Mouse (Mus musculus) neural tube, embryonic 14.5 days (tissue): ENCODE measurements around the gene Tmem266. TPM values are rescaled to one million over a fixed set of nuclear protein-coding genes. Genes with fewer than 3 reads are reported as not detected.

Experiments used
- polyA plus RNA-seq: library from polyadenylated mRNA; unstranded; fragments of >200 nt; fragmentation: Nextera tagmentation; extraction: Ambion mirVana; gene quantifications from 2 replicates; pipeline ENCODE4 v1.2.1, GENCODE M21; 2014

Gene Tmem266
- polyA plus RNA-seq, 1 experiment from 2014 or later: 2.2 TPM

Other genes with a start within 250 kb of the Tmem266 start
- gene Ube2q2, start 178.1 kb upstream of the Tmem266 start, polyA plus RNA-seq: 57.1 and 57.7 TPM in 2 replicates
- 85.6 and 88.4 TPM in 2 replicates for gene Fbxo22, start 118.0 kb upstream of the Tmem266 start, polyA plus RNA-seq
- gene Nrg4, start 69 bp upstream of the Tmem266 start, polyA plus RNA-seq: 1.5 and 2.8 TPM in 2 replicates
- 83.7 and 103 TPM in 2 replicates for gene Etfa, start 185.3 kb downstream of the Tmem266 start, polyA plus RNA-seq
- gene Isl2, start 211.8 kb downstream of the Tmem266 start, polyA plus RNA-seq: 4.2 and 31.9 TPM in 2 replicates